Mouse (Mus musculus) embryonic fibroblast, embryonic 13.5 days (primary cell): ENCODE measurements around the gene Pde4d.

ENCODE experiments used
- CTCF ChIP-seq: IDR thresholded peaks from 2 replicates; pipeline ENCODE4 v1.5.1; 2011; ENCODE audit warnings: mild to moderate bottlenecking, control low read depth, low read length, moderate library complexity, borderline replicate concordance; ENCODE audit not compliant: insufficient read depth
- POLR2A ChIP-seq: IDR thresholded peaks from 2 replicates; pipeline ENCODE4 v1.6.1; 2011; ENCODE audit warnings: low read depth, mild to moderate bottlenecking, control low read depth, low read length, moderate library complexity

DNA sequence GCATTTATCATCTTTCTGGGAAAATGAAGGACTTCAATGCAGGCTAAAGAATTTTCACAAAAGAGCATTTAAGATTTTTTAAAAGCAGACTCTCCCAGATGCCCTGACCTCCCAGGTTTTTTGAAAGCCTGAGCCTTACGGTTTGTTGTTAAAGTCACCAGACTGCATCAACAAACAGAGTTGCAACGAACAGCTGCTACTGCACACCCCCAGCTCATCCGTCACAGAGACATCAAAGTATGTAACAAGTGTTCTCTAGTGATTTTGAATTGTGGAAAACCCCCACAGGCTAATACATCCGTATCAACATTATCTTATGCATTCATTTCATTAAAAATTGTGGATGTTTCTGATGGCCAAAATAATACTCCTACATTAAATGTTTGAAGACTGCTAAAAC, 841.2 kb downstream of the Pde4d start:
- TF ChIP-seq POLR2A (no peak), CTCF (no peak)
